Mouse (Mus musculus) ovary, postnatal 36 days (tissue): ENCODE measurements around the gene Prr12.
"Not testable (repeated sequence)": the region's sequence is repeated elsewhere in the genome, so short reads cannot be mapped to it uniquely, and the experiment has no call there.

Experiments used
- DNase-seq: peaks from one replicate; pipeline ENCODE4 v3.0.0; 2022; ENCODE audit warnings: low spot score, mixed read lengths

The Prr12 gene

DNA sequence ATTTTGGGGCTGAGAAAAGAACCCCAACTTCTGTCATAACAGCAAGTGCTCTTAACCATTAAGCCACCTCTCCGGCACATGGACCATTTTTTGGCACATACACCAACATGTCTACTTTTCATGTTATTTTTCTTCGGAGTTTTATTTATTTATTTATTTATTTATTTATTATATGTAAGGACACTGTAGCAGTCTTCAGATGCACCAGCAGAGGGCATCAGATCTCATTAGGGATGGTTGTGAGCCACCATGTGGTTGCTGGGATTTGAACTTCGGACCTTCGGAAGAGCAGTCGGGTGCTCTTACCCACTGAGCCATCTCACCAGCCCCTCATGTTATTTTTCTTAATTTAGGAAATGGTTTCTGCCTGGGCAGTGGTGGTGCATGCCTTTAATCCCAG lies 29.0 kb downstream of the Prr12 start:
- DNase-seq, result not testable (repeated sequence)

DNA sequence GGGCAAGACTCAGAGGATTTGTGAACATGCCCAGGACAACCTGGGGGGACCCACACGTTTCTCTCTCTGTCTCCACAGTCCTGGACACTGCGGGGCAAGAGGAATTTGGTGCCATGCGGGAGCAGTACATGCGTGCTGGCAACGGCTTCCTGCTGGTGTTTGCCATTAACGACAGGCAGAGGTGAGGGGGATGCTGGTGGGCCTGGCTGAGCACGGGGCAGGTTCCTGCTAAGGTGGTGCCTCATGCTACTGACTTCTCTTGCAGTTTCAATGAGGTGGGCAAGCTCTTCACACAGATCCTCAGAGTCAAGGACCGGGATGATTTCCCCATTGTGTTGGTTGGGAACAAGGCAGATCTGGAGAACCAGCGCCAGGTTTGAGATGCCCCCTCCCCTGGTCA lies 32.5 kb downstream of the Prr12 start:
- DNase-seq, result no peak

DNA sequence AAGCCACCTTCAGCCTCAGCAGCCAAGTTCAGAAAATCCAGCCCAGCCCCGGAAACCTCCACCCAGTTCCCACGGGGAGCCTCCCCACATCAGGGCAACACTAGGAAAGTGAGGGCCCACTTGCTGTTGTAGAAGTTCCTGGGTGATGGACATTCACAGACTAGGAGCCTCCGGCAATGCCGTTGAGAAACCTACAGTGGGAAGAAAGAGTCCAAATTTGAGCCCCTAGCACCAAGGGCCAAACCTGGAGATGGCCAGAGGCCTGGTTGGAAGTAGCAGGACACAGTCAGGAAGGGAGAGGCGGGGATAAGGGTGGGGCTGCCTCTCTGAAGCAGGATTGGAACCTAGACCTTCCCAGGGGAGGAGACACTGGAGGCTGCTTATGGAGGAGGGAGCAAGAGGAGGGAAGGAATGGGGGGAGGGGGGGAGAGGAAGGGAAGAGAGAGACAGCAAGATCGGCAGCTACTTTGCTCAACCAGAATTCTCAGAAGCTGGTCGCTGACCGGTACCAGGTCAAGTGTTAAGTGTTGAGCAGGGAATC lies 33.6 kb downstream of the Prr12 start:
- peak; percentile 54 for DNase-seq

DNA sequence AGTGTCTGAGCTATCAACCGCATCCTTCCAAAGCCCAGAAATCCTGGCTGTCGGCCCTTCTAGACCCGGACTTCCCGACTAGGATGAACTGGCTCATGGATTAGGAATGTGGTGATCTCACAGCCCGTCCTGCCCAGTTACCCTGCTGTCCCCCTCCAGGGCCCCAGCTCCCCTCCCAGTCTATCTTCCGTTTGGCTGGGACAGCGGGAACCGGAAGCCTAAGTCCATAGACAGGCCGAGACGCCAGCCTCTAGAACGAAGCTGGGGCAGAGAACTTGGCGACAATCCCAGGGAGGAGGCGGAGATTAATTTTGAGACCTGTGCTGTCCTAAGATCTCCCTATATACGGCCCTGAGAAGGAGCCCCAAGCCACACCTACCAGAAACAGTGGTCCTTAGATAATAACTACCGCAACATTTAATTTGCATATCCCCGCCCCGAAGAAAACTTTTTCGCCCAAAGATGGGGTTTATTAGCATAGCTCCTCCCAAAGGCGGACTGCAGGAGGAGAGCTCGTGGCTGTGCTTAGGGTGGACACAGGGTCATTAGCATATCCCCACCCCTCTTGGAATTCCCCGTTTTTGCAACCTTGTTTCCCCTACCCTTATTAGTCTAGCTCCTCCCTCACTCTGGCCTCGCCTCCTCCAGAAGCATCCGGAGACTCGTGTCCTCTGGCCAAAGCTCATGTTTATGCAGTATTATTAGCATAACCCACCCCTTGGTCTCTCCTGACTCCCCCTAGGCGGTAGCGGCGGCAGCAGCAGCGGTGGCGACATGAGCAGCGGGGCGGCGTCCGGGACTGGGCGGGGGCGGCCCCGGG lies 35.2 kb downstream of the Prr12 start, which contains the start of gene Rras:
TSS of gene Rras (plus strand) at position 720 of the 820 bp plus-strand sequence.
- peak; percentile 83 for DNase-seq

DNA sequence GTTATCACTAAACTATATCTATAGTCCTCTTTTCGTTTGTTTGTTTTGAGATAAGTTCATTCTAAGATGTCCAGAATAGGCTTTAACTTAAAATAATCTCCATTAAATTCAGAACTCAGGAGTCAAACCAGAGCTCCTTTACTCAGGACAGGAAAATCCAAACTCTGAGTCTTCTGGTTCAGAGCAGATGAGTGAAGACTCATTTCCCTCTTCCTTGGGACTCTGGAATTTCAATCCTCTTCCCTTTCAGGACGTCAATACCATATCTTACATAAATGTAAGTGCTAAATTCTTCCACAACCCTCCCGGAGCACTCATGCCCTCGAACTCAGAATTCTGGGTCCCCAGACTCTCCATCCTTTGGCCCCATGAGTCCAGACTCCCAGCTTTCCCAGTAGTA lies 35.9 kb downstream of the Prr12 start:
- no peak for DNase-seq

DNA sequence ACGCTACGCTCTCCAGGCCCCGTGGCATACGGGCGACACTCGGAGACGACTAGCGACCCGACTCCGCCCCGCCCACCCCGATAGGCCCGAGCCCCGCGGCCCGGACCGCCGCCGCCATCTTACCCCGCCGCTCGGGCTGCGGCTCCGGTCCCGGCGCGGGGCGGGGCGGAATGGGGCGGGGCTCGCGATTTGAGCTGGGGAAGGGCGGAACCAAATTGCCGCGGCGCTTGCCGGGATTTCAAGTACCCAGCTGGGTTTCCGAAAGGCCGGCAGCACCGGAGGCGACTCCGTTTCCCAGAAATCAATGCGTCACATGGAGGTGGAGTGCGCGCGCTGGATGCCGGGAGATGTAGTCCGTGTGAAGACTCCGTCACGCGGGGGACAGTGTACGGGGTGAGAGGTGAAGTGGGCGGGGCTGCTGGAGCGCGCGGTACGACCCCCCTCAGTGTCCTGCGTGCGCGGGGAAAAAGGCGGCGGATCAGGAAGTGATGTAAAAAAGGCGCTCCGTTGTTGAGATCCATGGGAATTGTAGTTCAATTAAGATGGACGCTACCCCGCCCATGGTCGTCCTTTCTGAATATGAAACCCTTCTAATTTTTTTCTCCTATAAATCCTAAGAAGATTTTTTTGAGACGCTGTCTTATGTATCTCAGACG lies 36.6 kb downstream of the Prr12 start, which contains the start of gene Scaf1:
TSS of gene Scaf1 (minus strand) at position 407 of the 656 bp plus-strand sequence.
- DNase-seq, result peak; percentile 98

DNA sequence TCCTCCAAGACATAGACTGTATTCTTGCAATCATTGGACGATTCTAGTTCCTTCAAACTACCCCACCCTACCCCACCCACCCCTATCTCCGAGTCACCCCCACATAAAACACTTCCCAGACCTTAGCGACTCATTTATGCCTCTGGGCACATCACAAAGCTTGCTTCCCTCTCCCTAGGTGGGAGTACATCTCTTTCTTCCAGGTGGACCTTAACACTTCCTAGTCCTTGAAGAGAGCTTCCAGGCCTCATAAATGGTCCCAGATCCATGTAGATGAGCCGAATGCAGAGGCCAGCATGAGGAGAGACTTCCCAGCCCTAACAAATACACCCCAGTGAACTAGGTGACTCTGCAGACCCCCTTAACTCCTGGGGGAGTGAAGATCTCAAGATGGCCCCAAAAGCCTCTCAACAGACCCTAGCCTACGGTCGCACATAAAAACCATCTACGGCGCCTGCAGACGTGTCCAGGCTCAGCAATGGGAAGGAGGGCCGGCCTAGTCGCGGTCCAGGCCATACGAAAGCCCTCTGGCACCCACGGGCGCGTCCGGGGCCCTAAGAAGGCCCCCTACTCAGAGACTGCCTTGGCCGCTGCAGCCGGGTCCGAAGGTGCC lies 37.2 kb downstream of the Prr12 start:
- DNase-seq, result no peak

DNA sequence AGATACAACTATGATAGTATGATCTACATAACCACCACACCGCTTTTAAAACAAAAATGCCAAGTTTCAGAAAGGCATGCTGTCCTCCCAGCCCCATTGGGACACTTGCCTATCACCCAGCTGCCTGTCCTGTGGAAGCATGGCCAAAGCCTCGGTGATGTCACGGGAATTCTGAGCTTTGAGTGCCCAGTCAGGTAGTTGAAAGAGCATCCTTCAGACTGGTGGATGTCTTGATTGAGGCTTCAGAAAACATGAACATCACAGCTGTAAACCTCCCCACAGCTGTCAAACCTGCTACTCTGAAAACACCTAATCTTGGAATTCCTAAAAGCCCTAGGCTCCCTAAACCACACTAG lies 38.6 kb downstream of the Prr12 start:
- no peak for DNase-seq

DNA sequence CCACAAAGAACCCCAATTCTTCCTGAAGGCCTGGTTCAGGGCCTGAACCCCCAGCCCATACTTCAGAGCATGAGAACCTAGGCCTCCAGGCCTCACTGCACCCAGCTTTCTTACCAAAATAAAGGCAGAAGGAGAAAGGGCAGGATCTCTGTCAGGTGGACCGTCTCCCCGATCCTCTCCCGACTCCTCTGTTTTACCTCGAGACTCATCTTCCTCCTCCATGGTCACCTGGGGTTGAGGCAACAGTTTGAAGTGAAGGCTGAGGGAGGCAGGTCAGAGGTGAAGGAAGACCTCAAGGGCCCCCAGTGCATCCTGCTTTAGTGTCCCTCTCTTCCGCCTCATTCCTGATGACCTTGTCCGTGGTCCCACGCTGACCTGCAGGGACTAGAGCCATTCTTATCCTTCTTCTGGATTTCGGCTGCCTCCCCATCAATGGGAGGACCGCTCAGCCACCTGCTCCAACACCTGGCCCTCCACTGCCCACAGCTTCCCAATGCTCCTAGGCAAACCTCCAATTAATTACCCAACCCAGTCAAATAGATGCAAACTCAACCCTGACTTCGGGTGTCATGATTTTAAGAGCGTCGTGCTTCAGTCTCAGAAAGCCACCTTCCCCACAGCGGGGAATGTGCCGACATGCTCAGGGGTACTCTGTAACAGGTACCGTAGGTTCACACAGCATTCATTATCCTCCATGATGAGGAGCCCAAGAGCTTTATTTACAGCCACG lies 39.1 kb downstream of the Prr12 start:
- no peak for DNase-seq

DNA sequence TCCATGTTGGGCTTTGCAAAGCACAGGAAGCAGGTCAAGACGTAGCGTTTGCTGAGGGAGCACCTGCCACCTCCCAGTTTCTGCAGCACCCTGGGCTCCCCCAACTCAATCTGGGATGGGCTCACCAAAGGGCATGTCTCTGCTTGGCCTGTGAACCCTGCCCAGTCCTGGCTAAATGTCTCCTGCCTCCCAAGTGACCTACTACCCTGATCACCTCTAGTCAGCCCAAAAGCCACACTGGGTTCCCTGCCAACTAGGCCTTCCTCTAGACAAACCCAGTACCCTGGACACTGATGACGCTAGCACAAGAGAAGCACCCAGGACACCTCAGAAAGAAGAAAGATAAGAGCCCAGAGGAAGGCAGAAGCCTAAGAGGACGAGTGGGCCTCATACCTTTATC lies 39.9 kb downstream of the Prr12 start:
- no peak for DNase-seq

DNA sequence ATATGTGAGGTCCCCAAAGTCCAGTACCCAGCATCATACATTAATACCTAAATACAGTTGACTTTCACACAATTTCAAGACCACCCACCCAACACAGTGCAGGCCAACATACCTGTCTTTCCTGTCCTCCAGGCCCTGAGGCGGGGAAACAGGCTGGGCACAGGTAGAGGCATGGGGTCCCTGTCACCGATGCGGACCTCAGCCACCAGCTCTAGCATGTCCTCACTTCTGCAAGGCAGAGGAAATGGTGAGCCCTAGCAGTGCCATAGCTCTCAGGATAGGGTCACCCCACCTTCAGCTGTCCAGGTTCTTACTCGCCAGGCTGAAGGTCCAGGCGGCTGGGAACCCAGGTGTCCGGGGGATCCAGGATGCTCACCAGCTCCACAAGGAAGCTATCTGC lies 40.7 kb downstream of the Prr12 start:
- no peak for DNase-seq

DNA sequence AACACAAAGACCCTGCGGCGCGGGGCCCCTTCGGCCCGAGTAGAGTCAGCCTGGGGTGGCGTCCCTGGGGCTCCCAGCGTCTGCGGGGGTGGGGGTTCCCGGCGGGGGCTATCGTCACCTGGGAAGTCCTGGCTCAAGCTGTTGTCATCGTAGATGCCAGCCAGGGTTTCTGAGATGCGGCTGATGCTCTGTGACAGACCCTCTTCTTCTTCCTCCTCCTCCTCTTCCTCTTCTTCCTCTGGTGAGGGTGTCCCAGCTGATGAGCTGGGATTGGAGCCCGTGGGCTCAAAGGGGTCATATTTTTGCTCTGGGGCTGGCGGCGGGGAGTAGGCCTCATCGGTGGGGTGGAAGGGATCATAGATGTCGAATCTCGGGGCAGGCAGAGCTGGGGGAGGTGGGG lies 44.3 kb downstream of the Prr12 start:
- no peak for DNase-seq

DNA sequence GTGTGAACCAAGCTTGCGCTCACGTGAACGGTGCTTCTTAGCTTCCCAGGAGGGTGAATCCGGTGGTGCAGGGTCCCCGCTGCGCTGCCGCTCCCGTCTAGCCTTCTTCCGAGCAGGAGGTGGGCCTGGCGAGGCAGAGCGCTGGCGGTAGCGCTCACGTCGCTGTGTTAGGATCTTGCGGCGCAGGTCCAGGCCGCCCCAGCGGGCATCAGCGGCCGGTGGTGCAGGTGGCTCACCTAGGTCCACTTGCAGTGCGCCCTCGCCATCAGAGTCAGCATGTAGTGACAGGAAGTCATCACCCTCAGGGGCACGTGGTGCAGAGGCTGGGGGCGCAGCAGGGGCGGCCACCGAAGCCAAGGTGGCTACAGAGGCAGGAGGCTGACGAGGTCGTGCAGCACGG lies 44.8 kb downstream of the Prr12 start:
- no peak for DNase-seq

DNA sequence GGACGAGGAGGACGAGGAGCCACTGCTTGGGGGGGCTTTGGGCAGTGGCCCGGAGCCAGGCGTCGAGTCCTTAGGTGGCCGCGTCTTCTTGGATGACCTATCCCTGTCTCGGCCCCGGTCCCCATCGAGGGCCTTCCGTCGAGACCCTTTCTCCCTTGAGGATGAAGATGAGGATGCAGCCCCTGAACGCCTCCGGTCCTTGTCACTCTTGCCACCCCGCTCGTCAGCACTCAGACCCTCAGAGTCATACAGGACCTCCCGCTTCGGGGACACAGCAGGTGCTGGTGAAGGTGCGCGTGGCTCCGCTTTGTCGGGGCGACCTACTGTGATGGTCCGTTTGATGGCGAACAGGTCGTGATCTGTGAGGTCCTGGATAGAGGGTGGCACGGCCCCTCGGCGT lies 45.5 kb downstream of the Prr12 start:
- DNase-seq, result no peak

DNA sequence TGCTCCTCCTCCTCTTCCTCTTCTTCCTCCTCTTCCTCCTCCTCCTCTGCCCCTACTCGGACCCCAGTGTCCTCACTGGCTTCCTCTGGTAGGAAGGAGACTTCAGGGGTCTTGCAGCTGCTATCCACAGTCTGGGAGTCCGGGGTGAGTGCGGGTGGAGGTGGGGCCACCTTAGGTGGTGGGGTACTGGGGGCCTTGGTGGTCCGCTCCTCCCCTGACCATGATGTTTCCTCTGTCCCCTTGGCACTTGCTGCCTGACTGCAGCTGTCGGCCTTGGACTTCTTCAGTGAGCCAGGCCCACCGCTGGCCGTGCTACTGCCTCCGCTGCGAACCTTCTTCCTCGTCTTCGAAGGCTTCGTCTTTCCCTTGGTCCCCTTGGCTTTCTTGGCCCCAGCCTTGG lies 46.2 kb downstream of the Prr12 start:
- no peak for DNase-seq

DNA sequence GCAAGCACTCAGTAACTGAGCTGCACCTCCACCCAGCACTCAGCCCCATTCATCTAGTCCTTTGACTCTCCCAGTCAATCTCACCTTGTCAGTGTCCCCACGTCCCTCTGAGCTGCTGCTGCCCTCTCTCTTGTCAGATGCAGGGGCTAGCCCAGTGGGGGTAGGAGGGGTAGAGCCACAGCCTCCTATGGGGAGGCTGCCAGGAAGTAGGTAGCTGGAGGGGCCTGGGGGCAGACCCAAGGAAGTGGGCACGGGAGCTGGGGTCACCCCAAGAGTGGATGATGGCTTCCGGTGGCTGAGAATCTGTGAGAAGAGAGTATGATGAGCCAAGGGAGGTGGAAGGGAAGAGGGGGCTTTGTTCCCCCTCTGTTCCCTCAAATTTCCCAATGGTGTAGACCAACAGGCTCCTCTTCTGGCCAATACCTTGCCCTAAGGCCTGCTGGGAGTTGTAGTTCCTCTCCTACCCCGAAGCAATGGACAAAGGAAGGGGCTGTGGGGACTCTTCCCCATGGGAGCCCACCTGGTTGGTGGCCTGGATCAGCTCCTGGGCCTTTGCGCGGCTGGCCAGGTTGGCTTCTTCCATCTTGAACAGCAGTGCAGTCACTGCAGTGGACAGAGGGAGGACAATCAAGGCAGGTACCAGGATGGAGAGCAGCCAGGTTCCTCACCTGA lies 47.2 kb downstream of the Prr12 start:
- DNase-seq, result no peak

DNA sequence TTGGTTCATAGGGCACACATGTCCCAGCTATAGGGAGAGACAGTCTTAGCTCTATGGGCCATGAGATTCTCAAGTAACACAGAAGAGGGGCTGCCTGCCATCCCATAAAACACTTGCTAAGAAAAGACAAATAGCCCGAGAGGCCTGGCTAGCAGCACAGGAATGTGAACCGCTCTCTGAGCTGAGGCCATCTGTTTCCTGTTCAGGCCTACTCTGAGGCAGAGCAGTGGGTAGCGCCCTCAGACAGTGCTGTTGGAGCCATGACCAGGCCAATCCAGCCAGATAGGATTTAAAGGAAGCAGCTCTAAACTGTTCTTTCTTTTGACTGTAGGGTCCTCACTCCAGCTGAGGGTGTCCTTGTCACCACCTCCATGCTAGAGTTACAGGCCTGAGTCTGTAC lies 48.1 kb downstream of the Prr12 start:
- no peak for DNase-seq

DNA sequence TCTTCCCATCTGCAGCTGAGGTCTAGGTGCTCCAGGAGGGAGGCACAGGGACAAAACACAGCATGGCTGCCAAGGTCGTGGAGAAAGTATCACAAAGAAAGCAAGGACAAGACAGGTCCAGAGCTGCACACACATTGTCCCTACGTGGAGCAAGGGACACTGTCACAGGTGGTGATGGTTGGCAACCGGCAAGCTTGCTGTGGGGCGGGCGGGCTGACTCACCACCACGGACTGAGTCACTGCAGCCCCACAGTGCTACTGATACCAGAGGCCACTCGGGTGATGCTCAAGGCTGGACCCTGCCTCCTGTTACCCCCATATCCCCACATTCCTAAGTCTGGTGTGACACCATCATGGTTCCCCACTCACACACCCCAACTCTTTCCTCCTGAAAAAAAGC lies 50.2 kb downstream of the Prr12 start:
- DNase-seq, result no peak

DNA sequence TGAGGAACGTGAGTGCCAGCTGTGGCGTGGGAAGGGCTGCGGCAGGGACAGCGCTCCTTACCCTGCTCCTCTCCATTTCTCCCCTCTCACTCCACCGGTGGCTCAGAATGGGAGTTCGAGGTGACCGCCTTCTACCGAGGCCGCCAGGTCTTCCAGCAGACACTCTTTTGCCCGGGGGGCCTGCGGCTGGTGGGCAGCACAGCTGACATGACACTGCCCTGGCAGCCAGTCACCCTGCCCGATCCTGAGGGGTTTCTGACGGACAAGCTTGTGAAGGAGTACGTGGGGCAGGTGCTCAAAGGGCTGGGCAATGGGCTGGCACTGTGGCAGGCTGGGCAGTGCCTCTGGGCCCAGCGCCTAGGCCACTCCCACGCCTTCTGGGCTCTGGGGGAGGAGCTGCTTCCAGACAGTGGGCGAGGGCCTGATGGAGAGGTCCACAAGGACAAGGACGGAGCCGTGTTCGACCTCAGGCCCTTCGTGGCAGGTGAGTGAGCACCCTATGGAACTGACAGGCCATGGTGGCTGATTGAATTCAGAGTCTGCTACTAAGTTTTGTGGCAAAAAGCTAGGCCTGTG lies 52.1 kb downstream of the Prr12 start:
- peak; percentile 47 for DNase-seq

DNA sequence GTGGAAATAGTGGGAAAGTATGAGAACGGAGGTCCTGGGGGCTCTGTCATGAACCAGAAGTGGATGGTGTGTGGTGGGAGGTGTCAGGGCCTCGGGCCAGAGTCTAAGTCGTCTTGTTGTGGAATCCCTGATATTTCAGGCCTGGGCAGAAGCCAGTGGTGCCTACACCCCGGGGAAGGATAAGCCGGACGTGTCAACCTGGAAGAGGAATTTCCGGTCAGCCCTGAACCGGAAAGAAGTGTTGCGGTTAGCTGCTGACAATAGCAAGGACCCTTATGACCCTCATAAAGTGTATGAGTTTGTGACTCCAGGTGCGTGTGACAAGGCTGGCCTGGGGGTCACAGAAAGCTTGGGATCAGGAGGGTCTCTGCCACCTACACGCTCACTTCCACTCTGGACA lies 52.9 kb downstream of the Prr12 start:
- no peak for DNase-seq

DNA sequence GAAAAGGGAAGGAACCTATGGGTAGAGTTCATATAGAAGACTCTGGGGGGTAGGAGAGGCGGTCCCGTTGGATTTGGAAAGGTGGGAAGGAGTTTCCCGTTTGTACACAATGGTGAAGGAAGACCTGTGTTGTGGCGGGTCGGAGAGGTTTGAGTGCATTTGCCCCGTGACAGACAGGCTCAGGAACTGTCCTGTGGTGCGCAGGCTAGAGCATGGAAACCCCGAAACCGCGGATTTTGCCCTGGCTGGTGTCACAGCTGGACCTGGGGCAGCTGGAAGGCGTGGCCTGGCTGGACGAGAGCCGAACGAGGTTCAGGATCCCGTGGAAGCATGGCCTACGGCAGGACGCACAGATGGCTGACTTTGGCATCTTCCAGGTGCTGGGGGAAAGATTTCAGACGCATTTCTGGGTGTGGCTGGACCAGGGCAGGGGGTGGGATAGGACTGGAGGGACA lies 54.2 kb downstream of the Prr12 start, which contains the start of gene Bcl2l12:
TSS of gene Bcl2l12 (minus strand) at position 212 of the 455 bp plus-strand sequence.
- peak; percentile 54 for DNase-seq
